Mouse (Mus musculus): ENCODE measurements at regions not wholly inside any gene's neighbourhood (a gene's known extent, or its start where the extent isn't known, plus 50 kb on each side); places are given as distances from the start of the nearest gene placed in this dataset.

DNA sequence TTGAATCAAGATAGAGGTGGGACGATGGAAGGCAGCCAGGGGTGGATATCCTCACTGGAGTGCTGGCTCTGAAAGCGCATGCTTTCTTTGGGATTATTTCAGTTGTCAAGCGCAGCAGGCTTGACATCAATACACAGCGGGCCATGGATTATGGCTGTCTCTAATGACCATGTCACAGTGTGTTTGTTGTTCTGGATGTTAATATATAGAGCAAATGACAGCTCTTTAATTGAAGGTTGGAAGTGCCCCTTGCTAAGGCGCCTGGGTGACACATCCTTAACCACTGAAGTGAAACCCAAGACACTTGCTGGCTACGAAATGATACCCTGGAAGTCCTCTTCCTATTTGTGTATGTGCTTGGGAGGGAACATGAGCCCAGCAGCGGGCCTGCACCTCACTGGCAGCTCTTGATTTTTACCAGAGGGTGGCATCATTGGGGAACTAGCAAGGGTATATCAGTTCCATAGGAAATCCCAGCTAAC, 200.5 kb upstream of the Rasgrp1 start:
- DNase-seq (ENCODE audit: low read depth): no peak

DNA sequence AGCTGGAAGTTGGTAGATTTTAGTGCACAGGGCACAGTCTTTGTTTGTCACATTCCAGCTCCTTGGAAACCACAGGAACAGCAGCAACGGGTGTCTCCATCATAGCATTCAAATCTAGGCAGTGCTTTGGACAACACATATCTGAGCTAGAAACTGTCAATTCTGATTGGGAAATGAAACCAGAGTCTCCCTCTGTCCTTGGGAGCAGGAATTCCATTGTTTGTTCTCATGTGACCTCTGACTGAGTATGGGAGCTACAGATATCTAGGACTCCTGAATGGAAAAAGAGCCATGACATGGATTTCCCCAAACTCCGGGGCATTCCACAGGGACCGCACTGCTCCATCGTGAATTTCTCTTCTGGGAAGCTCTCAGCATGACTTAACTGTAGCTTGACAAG, 205.5 kb upstream of the Rasgrp1 start:
- no peak for DNase-seq (ENCODE audit: low read depth)

DNA sequence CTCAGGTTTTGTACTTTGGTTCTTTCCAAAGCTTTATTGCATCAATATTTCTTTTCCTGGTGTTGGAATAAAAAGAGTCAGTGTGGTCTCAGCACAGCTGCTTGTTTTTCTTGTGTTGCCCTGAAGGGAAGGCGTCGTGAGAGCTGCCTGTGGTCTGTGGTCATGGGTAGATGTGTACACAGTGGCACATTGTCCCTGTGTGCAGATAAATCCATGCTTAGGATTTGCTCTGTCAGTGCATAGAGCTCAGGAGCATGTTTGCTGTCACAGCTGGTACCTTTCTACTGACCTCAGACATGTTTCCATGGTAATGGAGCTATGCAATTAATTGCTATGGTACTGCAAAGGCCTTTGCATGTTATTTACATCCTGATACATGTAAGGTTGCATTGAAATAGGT, 213.5 kb upstream of the Rasgrp1 start:
- DNase-seq (ENCODE audit: low read depth): no peak

DNA sequence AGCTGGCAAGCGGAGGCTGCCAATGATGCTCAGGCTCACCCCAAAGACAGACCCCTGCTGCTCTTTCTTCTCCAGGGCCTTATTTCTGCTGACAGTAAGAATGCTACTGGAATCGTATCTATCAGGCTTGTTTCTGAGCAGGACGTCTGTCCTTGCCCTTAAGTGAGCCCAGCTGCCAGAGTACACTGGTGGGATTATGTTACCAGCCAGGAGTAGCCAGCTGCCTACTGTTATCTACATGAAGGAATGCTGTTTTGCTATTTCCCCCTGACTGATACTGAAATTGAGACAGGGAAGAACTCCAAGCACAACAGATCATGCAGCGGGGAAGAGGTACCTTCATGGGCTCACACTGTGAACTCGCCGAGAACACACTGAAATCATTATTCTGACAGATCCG, 228.2 kb upstream of the Rasgrp1 start:
- DNase-seq (ENCODE audit: low read depth): no peak

DNA sequence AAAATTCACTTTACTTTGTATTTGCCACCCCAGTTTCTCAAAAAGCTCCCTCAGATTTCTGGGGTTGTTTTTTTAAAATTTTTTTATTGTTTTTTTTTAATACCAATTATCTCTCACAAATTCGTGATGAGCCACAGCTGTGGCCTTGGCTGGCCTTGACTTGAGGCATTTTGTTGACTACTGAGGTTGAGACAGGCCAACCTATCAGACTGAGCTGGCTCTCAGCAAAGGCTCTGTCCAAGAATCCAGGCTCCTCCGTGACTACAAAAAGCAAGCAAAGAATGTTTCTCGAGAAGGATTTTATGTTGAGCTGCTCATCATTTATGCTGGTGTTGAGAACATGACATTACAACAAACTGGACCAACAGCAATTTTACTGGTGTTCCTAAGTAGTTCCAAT, 244.6 kb upstream of the Rasgrp1 start:
- no peak for DNase-seq (ENCODE audit: low read depth)

DNA sequence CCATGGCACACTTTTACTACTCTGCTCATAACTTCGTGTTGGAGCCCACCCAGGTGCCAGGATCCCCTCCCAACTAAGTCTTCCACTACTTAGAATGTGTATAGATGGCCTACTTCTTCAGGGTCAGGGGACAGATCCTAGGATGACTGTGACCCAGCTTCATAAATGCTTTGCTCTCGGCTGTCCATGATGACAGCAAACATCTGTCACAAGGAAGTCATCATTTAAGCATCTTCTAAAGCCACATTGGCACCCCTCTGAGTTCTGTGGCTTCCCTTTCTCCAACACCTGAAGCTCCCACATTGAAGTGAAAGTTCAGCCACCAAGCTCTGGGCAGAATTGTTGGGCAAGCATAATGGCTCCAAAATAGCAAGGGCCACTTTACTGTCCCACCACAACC, 252.2 kb upstream of the Rasgrp1 start:
- DNase-seq (ENCODE audit: low read depth): no peak

DNA sequence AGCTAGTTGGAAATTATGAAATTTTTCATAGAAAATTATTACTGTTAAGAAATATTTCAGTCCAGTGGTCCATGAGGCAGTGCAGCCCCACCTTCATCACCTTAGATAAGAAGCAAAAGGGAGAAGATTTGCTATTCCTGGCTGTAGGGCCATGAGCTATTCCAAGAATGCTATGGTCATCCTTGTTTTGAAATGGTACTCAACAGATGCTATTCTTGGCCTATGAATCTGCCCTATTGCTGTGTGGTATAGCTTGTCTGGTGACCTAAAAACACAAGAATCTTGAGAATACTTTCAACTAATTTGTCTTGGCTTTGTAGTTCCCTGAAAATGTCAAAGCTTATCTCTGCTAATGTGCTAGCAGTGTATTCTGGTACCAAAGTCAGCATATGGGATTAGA, 254.8 kb upstream of the Rasgrp1 start:
- no peak for DNase-seq (ENCODE audit: low read depth)

DNA sequence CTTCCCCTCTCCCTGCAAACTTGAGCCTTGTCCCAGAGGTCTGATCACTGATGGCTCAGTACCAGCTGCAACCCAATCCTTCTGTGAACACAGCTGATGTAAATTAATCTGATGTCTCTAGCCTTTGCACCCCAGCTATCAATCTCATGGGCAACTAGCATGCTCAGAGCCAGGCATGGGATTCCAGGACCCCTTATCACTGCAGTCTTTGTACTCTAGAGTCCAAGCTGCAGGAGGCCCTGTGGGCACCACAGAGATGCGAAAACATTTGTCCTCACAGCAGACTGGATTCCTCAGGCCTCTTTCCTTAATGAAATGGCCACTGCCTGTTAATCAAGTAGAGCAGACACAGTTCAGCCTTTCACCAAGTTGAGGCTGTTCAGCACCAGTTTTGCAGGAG, 272.0 kb upstream of the Rasgrp1 start:
- DNase-seq (ENCODE audit: low read depth): no peak

DNA sequence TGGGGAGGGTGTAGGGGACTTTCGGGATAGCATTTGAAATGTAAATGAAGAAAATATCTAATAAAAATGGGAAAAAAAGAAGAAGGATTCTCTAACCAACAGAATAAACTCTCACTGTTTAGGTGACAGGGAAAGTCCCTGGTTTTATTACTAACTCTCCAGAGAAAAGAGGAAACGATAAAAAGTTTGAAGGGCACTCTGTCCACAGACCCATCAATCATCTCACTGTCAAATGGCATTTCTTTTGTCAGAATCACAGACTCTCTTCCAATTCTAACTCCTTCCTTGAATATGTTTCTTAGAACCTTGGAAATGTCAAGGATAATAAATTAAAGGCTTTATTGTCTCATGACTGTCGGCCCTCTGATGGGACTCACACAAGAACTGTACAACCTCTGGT, 275.3 kb upstream of the Rasgrp1 start:
- no peak for DNase-seq (ENCODE audit: low read depth)

DNA sequence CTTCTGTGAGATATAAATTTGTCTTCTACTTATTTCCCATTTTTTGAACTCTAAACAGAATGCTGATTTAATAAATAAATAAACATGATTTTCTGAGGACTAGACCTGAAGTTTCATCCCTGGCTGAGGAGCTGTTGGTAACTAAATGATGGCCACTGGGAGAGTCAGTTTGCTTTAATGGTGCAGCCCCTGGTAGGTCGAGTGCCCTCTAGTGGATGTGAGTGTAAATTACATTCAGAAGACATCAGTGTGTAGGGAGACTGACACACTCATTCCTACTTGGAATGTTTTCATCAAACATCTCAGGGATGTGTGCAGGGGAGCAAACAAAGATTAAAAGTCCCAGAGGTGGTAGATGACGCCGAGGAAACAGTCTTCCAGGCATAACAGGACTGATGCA, 281.2 kb upstream of the Rasgrp1 start:
- peak; percentile 4 for DNase-seq (ENCODE audit: low read depth)

DNA sequence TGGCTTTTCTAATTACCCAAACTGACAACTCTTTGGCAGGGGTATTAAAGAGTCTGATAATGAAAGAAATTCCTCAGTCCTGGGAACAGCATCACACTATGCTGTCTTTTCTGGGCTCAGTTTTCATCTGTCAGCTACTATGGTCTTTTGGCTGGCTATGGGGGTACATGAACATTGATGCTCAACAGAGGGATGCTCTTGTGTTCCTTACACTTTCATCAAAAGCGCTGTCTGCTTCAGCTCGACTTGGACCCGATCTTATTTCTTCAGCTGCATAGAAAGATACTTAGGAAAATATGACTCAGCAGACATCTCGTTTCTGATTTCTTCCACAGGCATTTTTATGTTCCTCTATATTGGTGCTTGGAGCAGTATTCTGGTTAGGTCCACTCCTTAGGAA, 292.1 kb upstream of the Rasgrp1 start:
- no peak for DNase-seq (ENCODE audit: low read depth)

DNA sequence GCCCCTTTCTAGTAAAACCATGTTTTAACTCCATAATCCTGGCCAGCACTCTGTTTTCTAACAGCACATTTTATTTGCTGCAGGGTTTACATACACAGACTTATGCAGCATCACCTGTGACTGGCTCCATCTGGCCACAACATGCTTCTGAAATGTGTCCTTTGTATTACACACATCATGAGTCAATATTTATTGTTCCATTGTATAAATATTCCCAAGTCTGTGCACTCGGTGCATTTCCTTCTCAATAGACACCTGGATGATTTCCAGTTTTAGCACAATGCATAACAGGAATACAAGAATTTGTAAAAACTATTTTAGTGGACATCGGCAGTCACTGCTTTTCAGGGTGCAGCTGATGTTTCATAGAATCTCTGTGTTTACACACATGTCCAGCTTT, 294.6 kb upstream of the Rasgrp1 start:
- no peak for DNase-seq (ENCODE audit: low read depth)

DNA sequence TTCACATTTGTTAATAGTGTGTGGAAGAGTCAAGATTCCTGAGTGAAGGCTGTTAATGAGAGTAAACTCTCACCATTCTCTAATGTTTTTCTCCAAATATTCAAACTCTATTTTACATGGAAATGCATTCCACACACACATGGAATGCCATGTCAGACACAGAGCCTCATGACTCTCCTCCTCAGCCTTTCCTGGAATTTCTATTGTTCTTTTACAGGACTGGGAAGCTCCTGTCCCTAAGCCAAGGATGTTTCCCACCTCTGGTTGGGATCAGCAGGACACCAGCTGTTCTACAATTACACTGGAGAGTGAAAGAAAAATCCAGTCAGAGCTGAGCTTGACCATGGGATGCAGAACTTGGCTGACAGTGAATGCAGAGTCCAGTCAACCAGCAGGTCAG, 309.3 kb upstream of the Rasgrp1 start:
- DNase-seq (ENCODE audit: low read depth): no peak

DNA sequence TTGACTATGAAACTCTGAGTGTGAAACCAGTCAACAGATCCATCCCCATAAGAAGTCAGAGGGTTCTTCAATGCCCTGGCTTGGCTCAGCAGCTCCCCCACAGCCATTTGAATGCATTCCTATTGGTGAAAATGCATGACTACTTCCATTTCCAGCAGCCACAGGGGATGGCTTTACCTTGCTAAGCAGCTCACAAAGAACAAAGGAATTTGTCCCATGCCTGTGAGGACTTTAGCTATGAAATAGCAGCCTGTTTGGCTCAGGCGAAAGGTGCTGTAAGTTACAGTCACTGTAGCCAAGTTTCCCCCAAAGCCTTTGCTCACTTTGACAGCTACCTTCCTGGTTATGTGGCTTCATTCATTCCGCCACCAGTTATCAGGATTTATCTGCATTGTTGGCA, 309.8 kb upstream of the Rasgrp1 start:
- DNase-seq (ENCODE audit: low read depth): no peak

DNA sequence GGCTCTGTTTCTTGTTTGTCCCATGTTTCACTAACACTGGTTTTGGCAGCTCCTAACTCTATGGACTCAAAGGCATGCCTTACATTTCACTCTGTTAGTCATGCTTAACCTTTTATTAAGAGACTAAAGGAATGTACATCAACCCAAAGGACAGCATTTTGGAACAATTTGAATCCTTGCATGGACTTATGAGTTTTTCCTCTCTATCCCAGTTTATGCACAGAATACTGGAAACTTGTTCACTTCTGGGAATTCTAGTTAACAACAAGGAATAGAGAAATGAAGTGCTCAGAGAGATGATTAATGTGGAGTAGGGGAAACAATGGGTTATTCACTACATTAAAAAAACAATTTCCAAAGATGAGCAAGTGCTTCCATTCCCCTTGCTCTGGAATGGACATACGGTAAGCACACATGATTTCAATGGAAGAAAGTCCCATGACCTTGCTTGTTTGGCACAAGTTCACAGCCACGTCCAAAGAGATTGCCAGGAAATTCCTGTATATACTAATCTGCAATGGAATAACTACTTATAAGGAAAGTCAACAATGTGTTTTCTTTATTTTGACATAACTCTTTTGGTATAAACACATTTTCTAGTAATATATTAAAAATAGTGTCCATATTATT, 313.9 kb upstream of the Rasgrp1 start:
- DNase-seq (ENCODE audit: low read depth): no peak

DNA sequence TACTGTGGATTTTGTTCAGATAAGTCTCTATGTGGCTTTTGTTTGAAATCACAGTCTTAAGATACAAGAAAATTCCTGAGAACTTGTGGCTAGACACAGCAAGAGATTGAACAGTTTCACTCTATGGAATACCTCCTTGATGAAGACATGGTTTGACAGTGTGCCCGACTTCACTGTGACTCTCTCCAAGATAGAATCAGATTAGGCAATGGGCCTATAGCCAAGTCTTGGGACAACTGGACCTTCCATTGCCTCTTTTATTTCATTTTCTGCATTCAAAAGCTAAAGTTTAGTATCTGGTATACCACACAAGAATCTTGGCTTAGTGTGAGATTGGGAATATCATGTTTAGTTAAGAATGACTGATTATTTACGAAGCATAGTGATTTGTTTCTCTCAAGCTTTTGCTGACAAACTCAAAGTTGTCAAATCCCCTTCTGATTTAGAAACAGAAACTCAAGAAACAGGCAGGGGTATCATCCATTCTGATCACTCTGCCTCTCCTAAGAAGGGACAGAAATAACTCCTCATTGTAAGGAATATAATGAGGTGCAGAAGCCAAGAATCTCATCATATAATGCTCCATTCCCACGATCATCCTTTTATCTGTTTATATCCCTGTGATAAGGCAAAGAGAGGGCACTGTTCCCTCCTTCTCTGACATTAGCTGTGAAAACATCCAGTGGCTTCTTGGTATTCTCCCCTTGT, 317.6 kb upstream of the Rasgrp1 start:
- no peak for DNase-seq (ENCODE audit: low read depth)

DNA sequence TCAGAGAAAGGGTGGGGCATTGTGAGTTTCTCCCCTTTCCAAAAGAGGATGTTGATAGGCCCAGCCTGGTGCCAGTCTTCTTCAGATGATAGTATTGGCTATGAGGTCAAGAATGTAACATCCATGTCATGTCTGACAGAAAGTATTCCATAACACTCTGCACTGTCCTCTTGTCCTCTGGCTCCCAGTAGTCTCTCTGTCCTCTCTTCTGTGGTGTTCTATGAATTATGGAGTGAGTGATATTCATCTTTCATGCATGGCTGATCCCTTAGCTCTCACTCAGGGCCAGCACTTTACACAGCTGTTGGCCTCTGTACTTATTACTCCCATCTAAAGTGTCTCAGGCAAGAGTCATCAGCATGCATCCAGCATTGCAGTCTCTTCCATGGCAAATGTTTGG, 319.9 kb upstream of the Rasgrp1 start:
- DNase-seq (ENCODE audit: low read depth): no peak

DNA sequence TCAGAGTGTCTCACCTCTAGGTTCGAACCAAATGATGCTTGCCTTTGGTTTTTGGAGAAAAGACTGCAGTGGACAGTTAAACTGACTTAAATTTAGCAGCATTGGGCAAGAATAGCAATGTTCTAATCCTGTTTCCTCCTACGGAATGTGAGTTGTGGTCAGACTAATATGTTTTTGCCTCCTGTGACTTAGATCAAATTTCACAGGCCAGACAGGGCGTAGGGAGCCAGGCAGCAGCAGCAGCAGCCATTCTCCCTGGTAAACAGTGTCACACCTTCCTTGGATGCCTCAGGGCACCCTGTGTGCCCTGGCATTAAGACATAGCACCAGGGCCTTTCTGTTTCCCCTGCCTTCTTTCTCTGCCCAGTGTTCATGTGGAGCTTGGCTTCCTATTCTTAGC, 323.7 kb upstream of the Rasgrp1 start:
- DNase-seq (ENCODE audit: low read depth): no peak

DNA sequence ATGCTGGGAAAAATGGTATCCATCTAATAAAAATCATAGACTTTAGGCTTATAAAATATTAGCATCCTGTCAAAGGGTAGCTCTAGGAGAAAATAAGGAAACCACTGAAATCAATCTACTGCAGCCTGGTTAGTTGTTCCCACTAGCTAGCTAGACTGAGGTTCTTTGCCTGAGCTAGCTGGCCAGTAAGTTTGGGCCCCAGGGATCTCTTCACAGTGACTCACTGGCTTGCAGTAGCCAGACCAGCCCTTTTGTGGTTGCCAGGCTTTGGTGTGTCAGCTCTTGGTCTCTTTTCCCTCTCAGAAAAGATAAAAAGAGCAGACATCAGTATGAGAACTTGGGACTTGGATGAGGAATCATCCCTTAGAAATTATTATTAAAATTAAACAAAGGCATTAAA, 325.3 kb upstream of the Rasgrp1 start:
- no peak for DNase-seq (ENCODE audit: low read depth)

DNA sequence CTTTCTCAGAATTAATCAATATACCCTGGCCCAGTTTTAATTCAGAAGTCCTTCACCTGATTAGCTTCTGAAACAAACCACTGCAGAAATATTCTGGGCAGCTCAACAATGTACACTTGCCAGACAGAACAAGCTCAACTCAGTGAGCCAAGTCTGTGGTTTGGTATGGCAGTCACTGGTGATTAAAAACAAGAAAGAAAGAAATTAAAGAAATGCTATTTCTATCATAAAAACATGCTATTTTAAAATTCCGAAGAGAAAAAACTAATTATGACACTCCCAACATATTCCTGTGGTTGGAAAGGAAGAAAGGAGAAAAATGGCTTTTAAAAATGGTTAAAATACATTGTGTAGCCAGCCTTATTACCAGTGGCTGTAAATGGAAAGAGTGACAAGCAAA, 332.1 kb upstream of the Rasgrp1 start:
- DNase-seq (ENCODE audit: low read depth): no peak

DNA sequence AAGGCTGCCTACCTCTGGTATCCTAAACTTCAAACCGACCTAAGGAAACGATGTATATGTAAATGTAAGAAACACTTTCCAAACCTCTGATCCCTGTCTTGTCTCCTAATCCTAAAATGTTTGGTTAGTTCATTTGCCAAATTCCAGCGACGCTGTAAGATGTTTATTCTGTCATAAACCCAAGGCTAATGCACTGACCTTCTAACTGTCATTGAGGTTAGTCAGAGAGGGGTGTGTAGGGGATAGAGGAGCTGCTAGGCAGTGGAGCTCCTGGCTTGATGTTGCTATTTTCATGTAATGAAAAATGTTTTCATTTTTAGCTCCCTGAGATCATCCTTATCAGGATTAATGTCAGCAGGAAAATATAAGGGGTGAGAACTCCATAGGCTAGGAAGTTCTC, 335.8 kb upstream of the Rasgrp1 start:
- no peak for DNase-seq (ENCODE audit: low read depth)

DNA sequence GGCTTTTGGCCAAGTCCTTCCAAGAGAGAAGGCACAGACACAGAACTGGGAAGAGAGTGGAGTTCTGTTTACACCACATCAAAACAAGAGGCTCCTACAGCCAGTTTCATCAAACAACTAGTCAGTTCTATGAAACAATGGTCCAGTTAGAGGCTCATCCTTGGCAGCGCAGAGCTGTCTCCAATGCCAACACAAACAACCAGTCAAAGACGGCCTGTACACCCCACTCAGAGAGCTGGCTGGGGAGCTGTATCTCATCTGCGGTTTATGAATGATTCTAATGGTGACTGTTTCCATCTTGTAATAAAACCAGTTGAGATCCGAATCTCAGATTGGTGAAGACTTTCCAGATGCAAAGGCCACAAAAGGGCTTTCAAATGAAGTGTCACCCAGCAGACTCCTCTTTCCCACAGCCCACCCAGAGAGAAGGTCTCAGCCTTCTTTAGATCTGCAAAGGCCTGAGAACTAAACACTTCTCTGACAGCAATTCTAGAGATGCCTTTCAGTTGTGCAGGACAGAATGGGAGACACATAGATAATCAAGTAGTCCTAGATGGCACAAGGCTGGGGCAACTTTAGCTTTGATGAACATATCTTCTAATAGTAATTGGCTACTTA, 343.1 kb upstream of the Rasgrp1 start:
- DNase-seq (ENCODE audit: low read depth): no peak

DNA sequence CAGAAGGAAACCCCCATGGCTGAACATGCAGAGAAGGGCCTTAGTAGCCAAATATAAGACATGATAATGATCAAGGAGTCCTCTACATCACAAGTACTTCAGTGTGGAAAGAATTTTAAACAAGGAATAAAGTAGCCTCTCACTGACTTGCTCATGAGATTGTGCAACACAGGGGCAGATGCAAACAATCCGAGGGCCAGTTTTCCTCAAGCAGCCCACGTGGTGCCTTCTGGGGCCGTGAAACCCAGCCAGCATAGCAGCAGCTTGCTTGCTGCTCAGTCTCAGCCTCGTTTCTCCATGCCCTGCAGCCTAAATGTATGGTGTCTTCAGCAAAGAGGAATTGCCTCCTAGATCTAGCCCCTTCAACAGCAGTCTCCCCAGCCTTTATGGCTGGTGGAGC, 350.7 kb upstream of the Rasgrp1 start:
- DNase-seq (ENCODE audit: low read depth): no peak
